Mouse (Mus musculus): ENCODE measurements at regions not wholly inside any gene's neighbourhood (a gene's known extent, or its start where the extent isn't known, plus 50 kb on each side); places are given as distances from the start of the nearest gene placed in this dataset.
"Not testable (repeated sequence)": the region's sequence is repeated elsewhere in the genome, so short reads cannot be mapped to it uniquely, and the experiment has no call there.

- no peak for DNase-seq (ENCODE audit: low read depth, low spot score)
Measured at GRCm38 (mm10) chr12:69524337-69525035, 58.3 kb downstream of the Vcpkmt start.

- DNase-seq (ENCODE audit: low read depth, low spot score) = no peak
Measured at GRCm38 (mm10) chr12:69519869-69520268, 63.0 kb downstream of the Vcpkmt start.

- no peak for DNase-seq (ENCODE audit: low read depth, low spot score)
Measured at GRCm38 (mm10) chr12:69519028-69519427, 63.8 kb downstream of the Vcpkmt start.

GRCm38 (mm10) chr12:69517616-69518015, 65.2 kb downstream of the Vcpkmt start:
- DNase-seq (ENCODE audit: low read depth, low spot score) = no peak

- no peak for DNase-seq (ENCODE audit: low read depth, low spot score)
Measured at GRCm38 (mm10) chr12:69516314-69516916, 66.4 kb downstream of the Vcpkmt start.

- DNase-seq (ENCODE audit: low read depth, low spot score) = no peak
Measured at GRCm38 (mm10) chr12:69515850-69516249, 67.0 kb downstream of the Vcpkmt start.

- DNase-seq (ENCODE audit: low read depth, low spot score) = no peak
Measured at GRCm38 (mm10) chr12:69515117-69515516, 67.7 kb downstream of the Vcpkmt start.

- DNase-seq (ENCODE audit: low read depth, low spot score) = no peak
Measured at GRCm38 (mm10) chr12:69513166-69513565, 69.7 kb downstream of the Vcpkmt start.

- no peak for DNase-seq (ENCODE audit: low read depth, low spot score)
Measured at GRCm38 (mm10) chr12:69510736-69511135, 72.1 kb downstream of the Vcpkmt start.

- DNase-seq (ENCODE audit: low read depth, low spot score) = not testable (repeated sequence)
Measured at GRCm38 (mm10) chr12:69509180-69509579, 73.6 kb downstream of the Vcpkmt start.

GRCm38 (mm10) chr12:69507906-69508305, 74.9 kb downstream of the Vcpkmt start:
- no peak for DNase-seq (ENCODE audit: low read depth, low spot score)

GRCm38 (mm10) chr12:69507333-69507732, 75.5 kb downstream of the Vcpkmt start:
- no peak for DNase-seq (ENCODE audit: low read depth, low spot score)

- DNase-seq (ENCODE audit: low read depth, low spot score) = no peak
Measured at GRCm38 (mm10) chr12:69502706-69503070, 80.1 kb downstream of the Vcpkmt start.

GRCm38 (mm10) chr12:69501783-69502705, 80.8 kb downstream of the Vcpkmt start:
- DNase-seq (ENCODE audit: low read depth, low spot score) = peak; percentile 14

- no peak for DNase-seq (ENCODE audit: low read depth, low spot score)
Measured at GRCm38 (mm10) chr12:69501346-69501730, 81.5 kb downstream of the Vcpkmt start.

- no peak for DNase-seq (ENCODE audit: low read depth, low spot score)
Measured at GRCm38 (mm10) chr12:69500600-69501345, 82.1 kb downstream of the Vcpkmt start.

- DNase-seq (ENCODE audit: low read depth, low spot score) = no peak
Measured at GRCm38 (mm10) chr12:69497121-69497520, 85.7 kb downstream of the Vcpkmt start.

GRCm38 (mm10) chr12:69496341-69496904, 86.4 kb downstream of the Vcpkmt start:
- DNase-seq (ENCODE audit: low read depth, low spot score) = no peak

- DNase-seq (ENCODE audit: low read depth, low spot score) = no peak
Measured at GRCm38 (mm10) chr12:69495776-69496175, 87.1 kb downstream of the Vcpkmt start.

- DNase-seq (ENCODE audit: low read depth, low spot score) = no peak
Measured at GRCm38 (mm10) chr12:69494648-69495047, 88.2 kb downstream of the Vcpkmt start.

- DNase-seq (ENCODE audit: low read depth, low spot score) = no peak
Measured at GRCm38 (mm10) chr12:69489686-69490085, 93.1 kb downstream of the Vcpkmt start.
